Mouse (Mus musculus): Measurements from ENCODE around the gene Ube2g1. TPM values are rescaled to one million over a fixed set of nuclear protein-coding genes. Genes with fewer than 3 reads are reported as not detected.
"Not testable (repeated sequence)": the region's sequence is repeated elsewhere in the genome, so short reads cannot be mapped to it uniquely, and the experiment has no call there.

Gene Ube2g1
- polyA plus RNA-seq, 1 experiment from 2014 or later, result 84.5 TPM

- no peaks in the 10 kb centered on the region for H3K4me1 ChIP-seq
- H3K9ac ChIP-seq, result no peak overlapping the region
- 86% methylated on average over 2 of the region's 2 CpGs for WGBS
- no peaks in the 10 kb centered on the region for H3K9me3 ChIP-seq
- H3K4me3 ChIP-seq, result no peak overlapping the region
- no peak overlapping the region for H3K27ac ChIP-seq
- no peak for ATAC-seq (ENCODE audit: low FRiP score, low read depth)
- H3K36me3 ChIP-seq, result peaks cover 6% of the 10 kb centered on the region; the same call in 1 of the 2 replicates
- H3K4me2 ChIP-seq (replicated peaks), result no peak overlapping the region
- H3K27me3 ChIP-seq, result no peaks in the 10 kb centered on the region
These were observed 68.2 kb downstream of the Ube2g1 start for GRCm38 (mm10) chr11:72675280-72675679.

- Histone ChIP-seq H3K36me3 (peaks cover 29% of the 10 kb centered on the region), H3K27me3 (no peaks in the 10 kb centered on the region), H3K9me3 (no peaks in the 10 kb centered on the region), H3K4me1 (no peaks in the 10 kb centered on the region), H3K4me2 (replicated peaks) (no peak overlapping the region), H3K27ac (no peak overlapping the region), H3K4me3 (no peak overlapping the region), H3K9ac (no peak overlapping the region)
- no peak for ATAC-seq (ENCODE audit: low FRiP score, low read depth)
These were observed 73.6 kb downstream of the Ube2g1 start for GRCm38 (mm10) chr11:72680726-72681125.

GRCm38 (mm10) chr11:72683402-72683801 is 76.3 kb downstream of the Ube2g1 start:
- Histone ChIP-seq H3K4me3 (no peak overlapping the region), H3K9me3 (no peaks in the 10 kb centered on the region), H3K4me1 (no peaks in the 10 kb centered on the region), H3K27me3 (no peaks in the 10 kb centered on the region), H3K4me2 (replicated peaks) (no peak overlapping the region), H3K27ac (no peak overlapping the region), H3K36me3 (peaks cover 29% of the 10 kb centered on the region), H3K9ac (no peak overlapping the region)
- no peak for ATAC-seq (ENCODE audit: low FRiP score, low read depth)
- WGBS, result 95% methylated on average over 2 of the region's 2 CpGs

GRCm38 (mm10) chr11:72686697-72687096 is 79.6 kb downstream of the Ube2g1 start:
- ATAC-seq (ENCODE audit: low FRiP score, low read depth), result no peak
- Histone ChIP-seq H3K27me3 (no peaks in the 10 kb centered on the region), H3K9ac (no peak overlapping the region), H3K36me3 (peaks cover 13% of the 10 kb centered on the region), H3K27ac (no peak overlapping the region), H3K4me1 (peaks cover 21% of the 10 kb centered on the region), H3K4me3 (no peak overlapping the region), H3K9me3 (no peaks in the 10 kb centered on the region), H3K4me2 (replicated peaks) (no peak overlapping the region)

GRCm38 (mm10) chr11:72688242-72688641 is 81.2 kb downstream of the Ube2g1 start:
- no peak overlapping the region for H3K27ac ChIP-seq
- H3K27me3 ChIP-seq, result no peaks in the 10 kb centered on the region
- no peak overlapping the region for H3K9ac ChIP-seq
- WGBS, result 11% methylated on average over 5 of the region's 5 CpGs
- no peak overlapping the region for H3K4me3 ChIP-seq
- H3K36me3 ChIP-seq, result peaks cover 12% of the 10 kb centered on the region
- H3K4me2 ChIP-seq (replicated peaks), result no peak overlapping the region
- ATAC-seq (ENCODE audit: low FRiP score, low read depth), result no peak
- H3K9me3 ChIP-seq, result no peaks in the 10 kb centered on the region
- peaks cover 27% of the 10 kb centered on the region for H3K4me1 ChIP-seq

- Histone ChIP-seq H3K9ac (peak overlapping the region; percentile 88), H3K27ac (no peak overlapping the region), H3K36me3 (peaks cover 12% of the 10 kb centered on the region), H3K4me3 (peak overlapping the region; percentile 82), H3K4me1 (peaks cover 27% of the 10 kb centered on the region), H3K27me3 (no peaks in the 10 kb centered on the region), H3K4me2 (replicated peaks) (peak overlapping the region; percentile 70), H3K9me3 (no peaks in the 10 kb centered on the region)
- no peak for ATAC-seq (ENCODE audit: low FRiP score, low read depth)
- WGBS, result 74% methylated on average over 3 of the region's 3 CpGs
These were observed 82.0 kb downstream of the Ube2g1 start for GRCm38 (mm10) chr11:72689115-72689514.

GRCm38 (mm10) chr11:72689551-72690510 is 82.7 kb downstream of the Ube2g1 start, which contains the start of gene Ankfy1:
Gene Ankfy1, plus strand, starts transcription at chr11:72690006.
- H3K27ac ChIP-seq, result peak within 1 kb of the TSS; percentile 76
- no peaks in the 10 kb centered on the region for H3K27me3 ChIP-seq
- H3K9me3 ChIP-seq, result no peaks in the 10 kb centered on the region
- peak; percentile 96 for ATAC-seq (ENCODE audit: low FRiP score, low read depth)
- WGBS, result under 1% methylated on average over 56 of the region's 56 CpGs
- H3K36me3 ChIP-seq, result peaks cover 8% of the 10 kb centered on the region
- peak within 1 kb of the TSS; percentile 88 for H3K9ac ChIP-seq
- peak within 1 kb of the TSS; percentile 85 for H3K4me2 ChIP-seq (replicated peaks)
- H3K4me1 ChIP-seq, result peaks cover 27% of the 10 kb centered on the region
- H3K4me3 ChIP-seq, result peak within 1 kb of the TSS; percentile 82

- H3K4me2 ChIP-seq (replicated peaks), result no peak overlapping the region
- H3K4me1 ChIP-seq, result peaks cover 27% of the 10 kb centered on the region
- no peak overlapping the region for H3K9ac ChIP-seq
- 0 out of 2 replicates have a peak overlapping the region, but pooled peaks have one; percentile 1 for H3K4me3 ChIP-seq
- WGBS, result 89% methylated on average over 4 of the region's 4 CpGs
- no peaks in the 10 kb centered on the region for H3K9me3 ChIP-seq
- no peaks in the 10 kb centered on the region for H3K27me3 ChIP-seq
- H3K36me3 ChIP-seq, result peaks cover 6% of the 10 kb centered on the region; the same call in 1 of the 2 replicates
- H3K27ac ChIP-seq, result no peak overlapping the region
- no peak for ATAC-seq (ENCODE audit: low FRiP score, low read depth)
These were observed 85.3 kb downstream of the Ube2g1 start for GRCm38 (mm10) chr11:72692353-72692752.

- no peak overlapping the region for H3K4me3 ChIP-seq
- 88% methylated on average over 3 of the region's 3 CpGs for WGBS
- H3K36me3 ChIP-seq, result peaks cover 6% of the 10 kb centered on the region; the same call in 1 of the 2 replicates
- no peaks in the 10 kb centered on the region for H3K9me3 ChIP-seq
- H3K27ac ChIP-seq, result no peak overlapping the region
- peaks cover 19% of the 10 kb centered on the region for H3K4me1 ChIP-seq
- no peak overlapping the region for H3K9ac ChIP-seq
- no peak overlapping the region for H3K4me2 ChIP-seq (replicated peaks)
- ATAC-seq (ENCODE audit: low FRiP score, low read depth), result no peak
- no peaks in the 10 kb centered on the region for H3K27me3 ChIP-seq
These were observed 87.9 kb downstream of the Ube2g1 start for GRCm38 (mm10) chr11:72695025-72695424.

GRCm38 (mm10) chr11:72696368-72696971 is 89.4 kb downstream of the Ube2g1 start:
- Histone ChIP-seq H3K36me3 (peaks cover 6% of the 10 kb centered on the region; the same call in 1 of the 2 replicates), H3K27me3 (no peaks in the 10 kb centered on the region), H3K4me2 (replicated peaks) (no peak overlapping the region), H3K9ac (no peak overlapping the region), H3K4me1 (peaks cover 8% of the 10 kb centered on the region), H3K27ac (no peak overlapping the region), H3K9me3 (no peaks in the 10 kb centered on the region), H3K4me3 (no peak overlapping the region)
- WGBS, result 93% methylated on average over 2 of the region's 2 CpGs
- no peak for ATAC-seq (ENCODE audit: low FRiP score, low read depth)

GRCm38 (mm10) chr11:72697323-72697722 is 90.2 kb downstream of the Ube2g1 start:
- H3K4me1 ChIP-seq, result no peaks in the 10 kb centered on the region
- no peaks in the 10 kb centered on the region for H3K27me3 ChIP-seq
- H3K9ac ChIP-seq, result no peak overlapping the region
- peaks cover 6% of the 10 kb centered on the region; the same call in 1 of the 2 replicates for H3K36me3 ChIP-seq
- no peaks in the 10 kb centered on the region for H3K9me3 ChIP-seq
- no peak overlapping the region for H3K4me2 ChIP-seq (replicated peaks)
- H3K4me3 ChIP-seq, result no peak overlapping the region
- no peak for ATAC-seq (ENCODE audit: low FRiP score, low read depth)
- H3K27ac ChIP-seq, result no peak overlapping the region

GRCm38 (mm10) chr11:72705111-72705510 is 98.0 kb downstream of the Ube2g1 start:
- ATAC-seq (ENCODE audit: low FRiP score, low read depth); H3K27me3 ChIP-seq; H3K9me3 ChIP-seq; H3K9ac ChIP-seq; H3K36me3 ChIP-seq; H3K4me3 ChIP-seq; H3K4me2 ChIP-seq (replicated peaks); H3K27ac ChIP-seq; H3K4me1 ChIP-seq: not testable (repeated sequence)
- WGBS, result 83% methylated on average over 2 of the region's 2 CpGs
